Mouse (Mus musculus): ENCODE measurements around the gene Olfr1099. TPM values are rescaled to one million over a fixed set of nuclear protein-coding genes. Genes with fewer than 3 reads are reported as not detected.

Olfr1099 gene
- total RNA-seq (2021) = not detected
- long read RNA-seq, experiment 1 = 0 reads
- long read RNA-seq, experiment 2 = 0 reads

GRCm38 (mm10) chr2:86960593-86960992, at the start of gene Olfr1099:
Olfr1099 (minus strand) TSS chr2:86960693.
- no peak for DNase-seq (ENCODE audit: low spot score in 2 of 2)

- no peak for DNase-seq (ENCODE audit: low spot score in 2 of 2)
Measured at GRCm38 (mm10) chr2:86998098-86998497, 37.6 kb upstream of the Olfr1099 start, which contains the start of gene Olfr1102. Olfr1102 (plus strand) TSS chr2:86998398.

GRCm38 (mm10) chr2:86991121-86991520, 30.6 kb upstream of the Olfr1099 start, which contains the start of gene Olfr1101:
Olfr1101 (minus strand) TSS chr2:86991221.
- no peak for DNase-seq (ENCODE audit: low spot score in 2 of 2)

GRCm38 (mm10) chr2:86979854-86980253, 19.4 kb upstream of the Olfr1099 start, which contains the start of gene Olfr1100:
Olfr1100 (minus strand) TSS chr2:86979954.
- no peak for DNase-seq (ENCODE audit: low spot score in 2 of 2)

GRCm38 (mm10) chr2:86926557-86926956, 33.9 kb downstream of the Olfr1099 start:
- DNase-seq (ENCODE audit: low spot score in 2 of 2) = no peak

GRCm38 (mm10) chr2:86924445-86924844, 36.0 kb downstream of the Olfr1099 start, which contains the start of gene Olfr1098:
Olfr1098 (minus strand) TSS chr2:86924545.
- DNase-seq (ENCODE audit: low spot score in 2 of 2) = no peak

GRCm38 (mm10) chr2:86905647-86906046, 54.8 kb downstream of the Olfr1099 start:
- no peak for DNase-seq (ENCODE audit: low spot score in 2 of 2)

Other genes with a start within 250 kb of the Olfr1099 start
- gene Olfr1089, start 227.0 kb downstream of the Olfr1099 start, total RNA-seq (2021) = not detected
- not detected for gene Olfr1090, start 201.7 kb downstream of the Olfr1099 start, total RNA-seq (2021)
- not detected for gene Olfr1093, start 178.2 kb downstream of the Olfr1099 start, total RNA-seq (2021)
- not detected for gene Olfr141, start 150.7 kb downstream of the Olfr1099 start, total RNA-seq (2021)
- gene Olfr1094, start 136.0 kb downstream of the Olfr1099 start, total RNA-seq (2021) = not detected
- gene Olfr1095, start 109.0 kb downstream of the Olfr1099 start, total RNA-seq (2021) = not detected
- gene Gm13723, start 85.9 kb downstream of the Olfr1099 start, total RNA-seq (2021) = not detected
- not detected for gene Olfr1097, start 68.5 kb downstream of the Olfr1099 start, total RNA-seq (2021)
- gene Olfr1098, start 36.1 kb downstream of the Olfr1099 start, total RNA-seq (2021) = not detected
- gene Olfr1100, start 19.3 kb upstream of the Olfr1099 start, total RNA-seq (2021) = not detected
- not detected for gene Olfr1101, start 30.5 kb upstream of the Olfr1099 start, total RNA-seq (2021)
- gene Olfr1102, start 37.7 kb upstream of the Olfr1099 start, total RNA-seq (2021) = not detected
- gene Olfr1104, start 66.4 kb upstream of the Olfr1099 start, total RNA-seq (2021) = not detected
- not detected for gene Olfr1105, start 75.8 kb upstream of the Olfr1099 start, total RNA-seq (2021)
- not detected for gene Olfr1106, start 91.6 kb upstream of the Olfr1099 start, total RNA-seq (2021)
- not detected for gene Olfr1107, start 115.1 kb upstream of the Olfr1099 start, total RNA-seq (2021)
- not detected for gene Olfr1109, start 135.3 kb upstream of the Olfr1099 start, total RNA-seq (2021)
- gene Olfr259, start 153.9 kb upstream of the Olfr1099 start, total RNA-seq (2021) = not detected
- gene Olfr1110, start 179.6 kb upstream of the Olfr1099 start, total RNA-seq (2021) = not detected
- gene Olfr1111, start 191.9 kb upstream of the Olfr1099 start, total RNA-seq (2021) = not detected
- not detected for gene Olfr1112, start 227.1 kb upstream of the Olfr1099 start, total RNA-seq (2021)
- gene Olfr1113, start 248.3 kb upstream of the Olfr1099 start, total RNA-seq (2021) = not detected

Measured in gastrocnemius, postnatal 4 days (tissue).